Mouse (Mus musculus) G1E-ER4 (cell line): Measurements from ENCODE around the gene Mup1. TPM values are rescaled to one million over a fixed set of nuclear protein-coding genes. Genes with fewer than 3 reads are reported as not detected.
"Not testable (repeated sequence)": the region's sequence is repeated elsewhere in the genome, so short reads cannot be mapped to it uniquely, and the experiment has no call there.

Experiments used
- GATA1 ChIP-seq: IDR thresholded peaks from one replicate; pipeline ENCODE4 v1.8.0; 2012; ENCODE audit warnings: low read length, inconsistent platforms
- polyA plus RNA-seq: library from polyadenylated mRNA; stranded (reverse); fragments of >175 nt; gene quantifications from 2 replicates; pipeline ENCODE4 v1.2.3, GENCODE M21; 2012

Mup1 gene
- not detected in 2 replicates for polyA plus RNA-seq

DNA sequence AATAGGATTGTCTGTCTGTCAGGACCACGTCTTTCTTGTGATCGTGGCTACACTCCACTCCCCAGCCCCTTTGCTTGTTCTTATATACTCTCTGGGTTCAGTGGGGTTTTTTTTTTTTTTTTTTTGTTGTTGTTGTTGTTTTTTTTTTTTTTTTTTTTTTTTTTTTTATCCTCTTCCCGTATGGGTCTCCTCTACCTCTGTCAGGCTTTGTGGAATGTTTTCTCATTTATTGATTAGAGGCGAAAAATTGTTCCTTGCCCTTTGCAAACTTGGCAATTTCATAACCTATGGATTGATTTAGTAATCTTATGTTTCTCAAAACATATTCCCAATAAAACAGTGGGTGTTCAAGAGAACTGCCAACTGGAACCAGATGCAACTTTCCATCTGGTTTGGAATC lies at the start of gene Mup1:
TSS of gene Mup1 (minus strand) at position 101 of the 400 bp plus-strand sequence.
- not testable (repeated sequence) for TF ChIP-seq GATA1

Other genes starting within 250 kb of the Mup1 start
- not detected in 2 replicates for gene Mup9, start 80.0 kb downstream of the Mup1 start, polyA plus RNA-seq
- gene Mup10, start 80.2 kb upstream of the Mup1 start, polyA plus RNA-seq: not detected in 2 replicates
- gene Mup11, start 160.5 kb upstream of the Mup1 start, polyA plus RNA-seq: not detected in 2 replicates
- not detected in 2 replicates for gene Mup12, start 239.4 kb upstream of the Mup1 start, polyA plus RNA-seq